Mouse (Mus musculus): ENCODE data around the gene Shisa7.
"Not testable (repeated sequence)": the region's sequence is repeated elsewhere in the genome, so short reads cannot be mapped to it uniquely, and the experiment has no call there.

DNA sequence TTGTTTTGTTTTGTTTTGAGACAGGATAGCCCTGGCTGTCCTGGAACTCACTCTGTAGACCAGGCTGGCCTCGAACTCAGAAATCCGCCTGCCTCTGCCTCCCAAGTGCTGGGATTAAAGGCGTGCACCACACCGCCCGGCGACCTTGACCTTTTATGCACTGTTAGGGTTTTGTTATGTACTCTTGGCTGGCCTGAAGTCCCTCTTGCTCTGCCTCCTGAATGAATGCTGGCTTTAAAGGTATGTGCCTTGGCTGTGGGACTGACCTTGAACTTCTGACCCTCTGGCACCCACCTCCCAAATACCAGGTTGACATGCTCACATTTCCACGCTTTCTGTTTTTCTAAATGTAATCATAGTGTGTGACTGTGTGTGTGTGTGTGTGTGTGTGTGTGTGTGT lies 23.6 kb downstream of the Shisa7 start:
- not testable (repeated sequence) for TF ChIP-seq POLR2A (IDR thresholded peaks at IDR 0.05; ENCODE audit: extremely low read depth, insufficient read depth, low read length); CTCF (IDR thresholded peaks at IDR 0.05; ENCODE audit: low read depth, low read length)
